Mouse (Mus musculus) midbrain, embryonic 16.5 days (tissue): Measurements from ENCODE around the gene 1700023F06Rik. TPM values are rescaled to one million over a fixed set of nuclear protein-coding genes. Genes with fewer than 3 reads are reported as not detected.

Experiments
- ATAC-seq: fragments of 200-750 bp; cut with Nextera tagmentation; 2 replicates; pipeline ENCODE4 v1.8.0; 2017; ENCODE audit warnings: moderate TSS enrichment
- H3K27ac ChIP-seq: fragments of 300-500 bp; sonication (generic); 2 replicates; pipeline ENCODE4 v1.5.1; 2014; ENCODE audit warnings: mild to moderate bottlenecking, low read length, mixed read lengths
- H3K27me3 ChIP-seq: fragments of 300-500 bp; sonication (generic); 2 replicates; pipeline ENCODE4 v1.6.1; 2014; ENCODE audit warnings: low read depth, low read length, mixed read lengths; ENCODE audit not compliant: control insufficient read depth, insufficient read depth
- H3K36me3 ChIP-seq: fragments of 300-500 bp; sonication (generic); 2 replicates; pipeline ENCODE4 v1.6.1; 2014; ENCODE audit warnings: mild to moderate bottlenecking, low read length, moderate library complexity, mixed read lengths; ENCODE audit not compliant: control insufficient read depth, insufficient read depth
- H3K4me1 ChIP-seq: fragments of 300-500 bp; sonication (generic); 2 replicates; pipeline ENCODE4 v1.6.1; 2014; ENCODE audit warnings: mild to moderate bottlenecking, low read length, mixed read lengths; ENCODE audit not compliant: control insufficient read depth, insufficient read depth
- H3K4me2 ChIP-seq: fragments of 300-500 bp; sonication (generic); 2 replicates; pipeline ENCODE4 v1.6.1; 2014; ENCODE audit warnings: mild to moderate bottlenecking, low read length, mixed read lengths
- H3K4me3 ChIP-seq: fragments of 300-500 bp; sonication (generic); 2 replicates; pipeline ENCODE4 v1.5.1; 2014; ENCODE audit warnings: low read depth, mild to moderate bottlenecking, low read length, moderate library complexity, mixed read lengths
- H3K9ac ChIP-seq: fragments of 300-500 bp; sonication (generic); 2 replicates; pipeline ENCODE4 v1.6.1; 2014; ENCODE audit warnings: low read depth, low read length, mixed read lengths
- H3K9me3 ChIP-seq: fragments of 300-500 bp; sonication (generic); replicated peaks from 2 replicates; pipeline ENCODE4 v1.6.1; 2014; ENCODE audit warnings: mild to moderate bottlenecking, low read length, mixed read lengths; ENCODE audit not compliant: control insufficient read depth, poor library complexity, severe bottlenecking
- WGBS: fragments of 180-500 bp; shearing (Covaris S2); extraction: QIAGEN DNeasy Blood & Tissue Kit; methylation state at CpG from one replicate; pipeline ENCODE4 v1.1.7; 2014; 5-methylcytosine and 5-hydroxymethylcytosine counted together
- polyA plus RNA-seq: library from polyadenylated mRNA; unstranded; fragments of >200 nt; fragmentation: Nextera tagmentation; extraction: Ambion mirVana; gene quantifications from 2 replicates; pipeline ENCODE4 v1.2.1, GENCODE M21; 2015

Gene 1700023F06Rik
- polyA plus RNA-seq, 1 experiment from 2014 or later = 2.3 TPM

- Histone ChIP-seq H3K4me1 (no peaks in the 10 kb centered on the region), H3K4me2 (no peak overlapping the region), H3K9ac (no peak overlapping the region), H3K9me3 (no peaks in the 10 kb centered on the region), H3K4me3 (no peak overlapping the region), H3K27me3 (no peaks in the 10 kb centered on the region), H3K27ac (no peak overlapping the region), H3K36me3 (no peaks in the 10 kb centered on the region)
- ATAC-seq = no peak
- WGBS = 91% methylated on average over 4 of the region's 4 CpGs
These were observed 58.6 kb downstream of the 1700023F06Rik start for GRCm38 (mm10) chr11:103149771-103150170.

Other genes starting within 250 kb of the 1700023F06Rik start
- gene Nmt1, start 180.4 kb downstream of the 1700023F06Rik start, polyA plus RNA-seq = 25.5 and 26.8 TPM in 2 replicates
- gene Dcakd, start 180.2 kb downstream of the 1700023F06Rik start, polyA plus RNA-seq = 157 and 174 TPM in 2 replicates
- 2.8 and 3.6 TPM in 2 replicates for gene Plcd3, start 106.9 kb downstream of the 1700023F06Rik start, polyA plus RNA-seq
- 11.6 and 13.0 TPM in 2 replicates for gene Acbd4, start 106.9 kb downstream of the 1700023F06Rik start, polyA plus RNA-seq
- 4.1 and 4.2 TPM in 2 replicates for gene Hexim1, start 92.3 kb downstream of the 1700023F06Rik start, polyA plus RNA-seq
- 29.9 and 37.0 TPM in 2 replicates for gene Hexim2, start 76.1 kb downstream of the 1700023F06Rik start, polyA plus RNA-seq
- gene Fmnl1, start 37.5 kb downstream of the 1700023F06Rik start, polyA plus RNA-seq = 5.7 and 6.3 TPM in 2 replicates
- gene Spata32, start 9.9 kb upstream of the 1700023F06Rik start, polyA plus RNA-seq = 1.2 and 1.3 TPM in 2 replicates
- 4.4 TPM in 2 replicates for gene Map3k14, start 58.9 kb upstream of the 1700023F06Rik start, polyA plus RNA-seq
- gene Arhgap27, start 155.1 kb upstream of the 1700023F06Rik start, polyA plus RNA-seq = 3.8 and 4.4 TPM in 2 replicates
- 8.9 and 9.6 TPM in 2 replicates for gene Plekhm1, start 204.1 kb upstream of the 1700023F06Rik start, polyA plus RNA-seq